Mouse (Mus musculus): ENCODE measurements around the gene Caskin1.

DNA sequence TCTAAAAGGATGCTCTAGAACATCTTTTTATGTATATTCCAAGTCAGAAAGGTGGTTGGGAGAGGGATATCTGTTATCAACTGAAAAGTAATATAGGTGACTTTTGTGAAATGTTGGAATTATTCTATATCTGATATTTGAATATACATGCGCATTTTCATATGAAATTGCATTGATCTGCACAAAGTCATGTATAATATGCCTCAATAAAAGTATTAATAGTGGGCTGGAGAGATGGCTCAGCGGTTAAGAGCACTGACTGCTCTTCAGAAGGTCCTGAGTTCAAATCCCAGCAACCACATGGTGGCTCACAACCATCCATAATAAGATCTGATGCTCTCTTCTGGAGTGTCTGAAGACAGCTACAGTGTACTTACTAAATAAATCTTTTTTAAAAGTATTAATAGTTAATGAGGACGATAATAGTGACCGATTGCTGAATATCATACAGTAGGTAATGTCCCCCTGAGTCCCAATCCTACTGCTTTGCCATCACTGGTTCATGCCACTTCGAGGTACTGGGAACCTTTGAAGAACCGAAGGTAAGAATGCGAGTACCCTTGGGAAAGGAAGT is 19.0 kb upstream of the Caskin1 start:
- TF ChIP-seq CTCF (conservative IDR thresholded peaks at IDR 0.05; ENCODE audit: insufficient read depth, insufficient read length, low read depth, low read length) (no peak), POLR2A (IDR thresholded peaks at IDR 0.05; ENCODE audit: low read depth, low read length) (no peak)

Data from kidney, adult 2 months (tissue).